Mouse (Mus musculus) heart, embryonic 10.5 days (tissue): ENCODE results near the gene Bsdc1. TPM values are rescaled to one million over a fixed set of nuclear protein-coding genes. Genes with fewer than 3 reads are reported as not detected.

Experiments
- DNase-seq: peaks from one replicate; pipeline ENCODE4 v3.0.0-alpha.2; 2017; ENCODE audit warnings: low spot score
- H3K27ac ChIP-seq: fragments of 300-500 bp; sonication (generic); 2 replicates; pipeline ENCODE4 v1.5.1; 2016; ENCODE audit warnings: mild to moderate bottlenecking
- H3K27me3 ChIP-seq: fragments of 300-500 bp; sonication (generic); 2 replicates; pipeline ENCODE4 v1.6.1; 2016; ENCODE audit warnings: mild to moderate bottlenecking; ENCODE audit not compliant: poor library complexity, insufficient read depth, severe bottlenecking
- H3K36me3 ChIP-seq: fragments of 300-500 bp; sonication (generic); 2 replicates; pipeline ENCODE4 v1.6.1; 2016; ENCODE audit warnings: mild to moderate bottlenecking, moderate library complexity
- H3K4me1 ChIP-seq: fragments of 300-500 bp; sonication (generic); 2 replicates; pipeline ENCODE4 v1.6.1; 2016; ENCODE audit warnings: mild to moderate bottlenecking
- H3K4me3 ChIP-seq: fragments of 300-500 bp; sonication (generic); 2 replicates; pipeline ENCODE4 v1.5.1; 2016; ENCODE audit warnings: mild to moderate bottlenecking, moderate library complexity
- H3K9me3 ChIP-seq: fragments of 300-500 bp; sonication (generic); 2 replicates; pipeline ENCODE4 v1.6.1; 2016; ENCODE audit warnings: mild to moderate bottlenecking, moderate library complexity
- WGBS: fragments of 180-500 bp; shearing (Covaris S2); methylation state at CpG from one replicate; pipeline ENCODE4 v1.1.7; 2016; 5-methylcytosine and 5-hydroxymethylcytosine counted together
- polyA plus RNA-seq: library from polyadenylated mRNA; unstranded; fragments of >200 nt; fragmentation: Nextera tagmentation; extraction: Ambion mirVana; gene quantifications from 2 replicates; pipeline ENCODE4 v1.2.1, GENCODE M21; 2016

The Bsdc1 gene
- polyA plus RNA-seq, 1 experiment from 2014 or later = 22.9 TPM

DNA sequence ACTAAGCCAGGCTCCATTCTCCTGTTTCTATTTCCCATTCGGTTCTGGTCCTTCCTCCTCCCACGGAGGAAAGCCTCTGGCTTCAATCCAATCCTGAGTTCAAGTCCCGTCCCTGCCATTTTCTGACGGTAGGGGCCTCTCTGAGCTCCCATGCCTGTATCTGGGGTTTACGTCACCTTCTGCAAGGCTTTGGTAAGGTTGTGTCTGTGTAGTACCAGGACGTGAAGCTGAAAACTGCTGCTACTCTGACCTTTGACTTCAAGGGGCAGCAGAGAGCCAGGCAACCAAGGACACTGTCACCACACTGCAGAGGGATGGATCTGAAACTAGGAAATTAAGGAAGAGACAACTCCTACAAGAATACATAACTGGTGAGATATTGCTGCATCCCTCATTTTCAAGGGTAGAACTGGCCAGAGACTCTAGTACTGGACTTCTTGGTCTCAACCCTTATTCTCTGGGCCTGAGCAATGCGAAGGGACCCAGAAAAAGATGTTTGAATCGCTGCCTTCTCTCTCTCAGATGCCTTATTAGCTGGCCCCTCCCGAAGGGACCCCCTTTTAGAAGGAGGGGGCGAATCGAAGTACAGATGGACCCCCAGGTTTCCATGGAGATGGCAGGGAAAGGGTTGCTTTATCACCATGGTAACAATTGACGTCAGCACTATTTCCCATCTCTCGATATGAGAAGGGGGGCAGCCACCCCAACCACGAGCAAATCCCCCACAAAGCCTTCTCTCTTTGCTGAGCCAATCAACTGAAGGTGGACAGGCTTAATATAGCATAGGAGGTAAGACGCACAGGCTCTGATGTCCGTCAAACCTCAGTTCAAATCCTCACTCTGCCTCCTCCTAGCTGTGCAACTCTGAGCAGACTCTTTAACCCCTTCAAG, 34.5 kb downstream of the Bsdc1 start:
- peak overlapping the region; percentile 22; the same call in 1 of the 2 replicates for H3K4me3 ChIP-seq
- no peaks in the 10 kb centered on the region for H3K36me3 ChIP-seq
- peaks cover 55% of the 10 kb centered on the region for H3K4me1 ChIP-seq
- DNase-seq = no peak
- H3K9me3 ChIP-seq = no peaks in the 10 kb centered on the region
- 37% methylated on average over 16 of the region's 16 CpGs for WGBS
- peaks cover 27% of the 10 kb centered on the region for H3K27me3 ChIP-seq
- H3K27ac ChIP-seq = peak overlapping the region; percentile 69

- H3K27me3 ChIP-seq = peaks cover 20% of the 10 kb centered on the region
- peaks cover 51% of the 10 kb centered on the region for H3K4me1 ChIP-seq
- H3K36me3 ChIP-seq = no peaks in the 10 kb centered on the region
- H3K4me3 ChIP-seq = peak overlapping the region; percentile 22; the same call in 1 of the 2 replicates
- DNase-seq = peak; percentile 74
- H3K27ac ChIP-seq = peak overlapping the region; percentile 69
- no peaks in the 10 kb centered on the region for H3K9me3 ChIP-seq
- WGBS = 31% methylated on average over 6 of the region's 6 CpGs
Observed at GRCm38 (mm10) chr4:129496631-129497030, 35.2 kb downstream of the Bsdc1 start.

DNA sequence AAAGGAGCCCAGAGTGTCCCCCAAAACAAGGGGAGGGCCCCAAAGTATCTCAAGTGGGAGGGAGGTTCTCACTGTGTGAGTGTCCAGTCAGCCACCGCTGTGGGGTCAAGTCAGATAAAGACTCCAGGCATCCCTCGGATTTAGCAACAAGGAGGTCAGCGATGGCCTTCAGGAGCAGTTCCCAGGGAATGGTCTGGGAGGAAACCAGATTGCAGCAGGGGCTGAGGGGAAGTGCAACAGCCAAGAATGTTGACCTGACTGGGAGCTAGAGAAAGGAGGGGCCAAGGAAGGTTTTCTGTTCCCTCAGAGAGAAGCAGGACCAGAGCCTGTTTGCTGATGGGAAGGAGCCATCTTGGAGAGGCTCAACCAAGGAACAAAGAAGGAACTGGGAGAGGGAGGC, 37.6 kb downstream of the Bsdc1 start:
- Histone ChIP-seq H3K4me1 (peaks cover 70% of the 10 kb centered on the region), H3K36me3 (no peaks in the 10 kb centered on the region), H3K27me3 (0 out of 2 replicates have a peak, but pooled peaks cover 5% of the 10 kb centered on the region), H3K4me3 (no peak overlapping the region), H3K9me3 (no peaks in the 10 kb centered on the region), H3K27ac (peak overlapping the region; percentile 95)
- DNase-seq = peak; percentile 78
- WGBS = 27% methylated on average over 3 of the region's 3 CpGs

DNA sequence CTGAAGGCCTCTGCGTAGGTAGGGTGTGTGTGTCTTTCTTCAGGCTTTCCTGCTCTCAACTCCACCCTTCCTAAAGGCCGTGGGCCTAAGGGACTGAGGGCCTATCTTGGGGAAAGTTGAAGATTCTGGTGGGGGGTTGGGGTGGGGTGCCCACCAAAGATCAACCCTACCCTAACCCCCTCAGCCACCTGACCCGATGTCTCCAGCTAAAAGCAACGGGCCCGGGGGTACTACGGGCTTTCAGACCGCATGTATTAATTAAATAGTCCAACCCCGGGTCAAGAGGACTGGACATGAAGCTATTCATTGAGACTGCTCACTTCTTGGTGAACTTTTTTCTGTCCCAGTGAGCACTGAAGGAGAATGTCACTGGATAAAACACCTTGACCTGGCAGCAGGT, 38.6 kb downstream of the Bsdc1 start:
- 78% methylated on average over 8 of the region's 8 CpGs for WGBS
- H3K27me3 ChIP-seq = 0 out of 2 replicates have a peak, but pooled peaks cover 5% of the 10 kb centered on the region
- no peaks in the 10 kb centered on the region for H3K36me3 ChIP-seq
- peak overlapping the region; percentile 74 for H3K4me3 ChIP-seq
- H3K27ac ChIP-seq = peak overlapping the region; percentile 95
- H3K4me1 ChIP-seq = peaks cover 78% of the 10 kb centered on the region
- DNase-seq = peak; percentile 74
- H3K9me3 ChIP-seq = no peaks in the 10 kb centered on the region

DNA sequence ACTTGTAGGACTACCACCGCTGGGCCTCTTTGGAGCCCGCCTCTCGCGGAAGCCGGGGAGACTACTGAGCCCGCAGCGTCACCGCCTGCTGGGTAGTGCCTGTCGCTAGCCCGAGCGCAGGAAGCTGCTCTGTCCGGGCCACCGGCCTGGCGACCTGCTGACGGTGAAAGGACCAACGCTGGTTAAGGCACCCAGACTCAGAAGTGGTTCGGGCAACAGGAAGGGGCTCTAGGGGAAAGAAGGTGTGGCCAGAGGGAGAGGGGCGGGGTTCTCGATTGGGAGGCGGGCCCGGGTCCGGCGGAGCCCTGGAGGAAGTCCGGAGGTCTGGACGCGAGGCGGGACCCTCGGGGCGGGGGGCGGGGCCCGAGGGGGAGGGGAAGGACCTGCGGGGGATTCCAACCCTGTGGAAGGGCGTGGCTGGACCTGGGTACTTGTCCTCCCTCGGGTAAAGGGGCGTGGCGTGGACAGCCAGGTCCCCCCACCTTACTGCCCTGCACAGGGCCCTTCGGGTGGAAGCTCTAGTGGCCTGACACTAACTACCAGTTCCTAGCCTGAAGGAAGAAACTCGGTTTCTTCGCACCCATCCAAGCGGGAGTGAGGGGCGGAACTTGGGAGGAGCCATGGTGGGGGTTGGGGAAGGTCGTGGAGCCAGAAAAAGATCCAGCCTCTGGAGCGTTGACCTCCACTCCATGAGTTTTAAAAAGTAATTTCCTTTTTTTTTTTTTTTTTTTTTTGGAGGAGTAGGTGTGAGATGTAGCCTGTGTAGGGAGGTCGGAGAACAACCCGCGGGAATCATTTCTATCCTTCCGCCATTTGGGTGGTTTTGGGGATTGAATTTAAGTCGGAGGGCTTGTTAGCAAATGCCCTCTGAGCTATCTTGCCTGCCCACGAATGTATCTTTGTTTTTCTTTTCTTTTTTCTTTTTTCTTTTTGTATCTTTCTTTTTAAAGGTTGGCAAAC, 39.5 kb downstream of the Bsdc1 start:
- DNase-seq = peak; percentile 98
- Histone ChIP-seq H3K36me3 (no peaks in the 10 kb centered on the region), H3K9me3 (no peaks in the 10 kb centered on the region), H3K27me3 (0 out of 2 replicates have a peak, but pooled peaks cover 5% of the 10 kb centered on the region), H3K27ac (peak overlapping the region; percentile 95), H3K4me1 (peaks cover 77% of the 10 kb centered on the region), H3K4me3 (peak overlapping the region; percentile 74)
- 1% methylated on average over 48 of the region's 49 CpGs for WGBS

DNA sequence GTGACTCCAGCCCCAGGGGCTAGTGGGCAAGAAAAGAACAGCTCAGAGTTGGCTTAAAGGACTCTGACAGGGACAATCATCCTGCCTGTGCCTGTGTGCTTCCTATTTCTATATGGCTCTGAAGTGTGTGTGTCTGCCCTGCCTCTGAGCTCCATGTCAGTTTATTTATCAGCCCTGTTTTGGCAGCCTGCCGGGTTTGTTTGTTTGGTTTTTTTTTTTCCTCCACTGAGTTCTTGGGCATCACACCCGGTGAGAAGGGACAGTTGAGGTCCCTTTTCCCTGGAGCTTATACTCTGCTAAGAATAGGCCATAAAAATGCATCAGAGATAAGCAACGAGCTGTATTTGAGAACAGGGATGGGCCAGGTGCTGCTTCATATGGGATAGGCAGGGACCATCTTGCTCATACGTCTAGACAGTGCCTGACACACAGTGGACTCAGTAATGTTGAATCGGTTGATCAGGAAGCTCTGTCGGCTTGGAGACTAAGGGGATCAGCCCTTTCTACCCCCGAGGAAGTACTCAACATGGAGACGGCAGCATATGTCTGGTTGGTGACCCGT, 41.0 kb downstream of the Bsdc1 start:
- Histone ChIP-seq H3K36me3 (no peaks in the 10 kb centered on the region), H3K4me3 (no peak overlapping the region), H3K9me3 (no peaks in the 10 kb centered on the region), H3K4me1 (peaks cover 64% of the 10 kb centered on the region), H3K27me3 (0 out of 2 replicates have a peak, but pooled peaks cover 3% of the 10 kb centered on the region), H3K27ac (peak overlapping the region; percentile 95)
- no peak for DNase-seq
- WGBS = 55% methylated on average over 9 of the region's 9 CpGs

DNA sequence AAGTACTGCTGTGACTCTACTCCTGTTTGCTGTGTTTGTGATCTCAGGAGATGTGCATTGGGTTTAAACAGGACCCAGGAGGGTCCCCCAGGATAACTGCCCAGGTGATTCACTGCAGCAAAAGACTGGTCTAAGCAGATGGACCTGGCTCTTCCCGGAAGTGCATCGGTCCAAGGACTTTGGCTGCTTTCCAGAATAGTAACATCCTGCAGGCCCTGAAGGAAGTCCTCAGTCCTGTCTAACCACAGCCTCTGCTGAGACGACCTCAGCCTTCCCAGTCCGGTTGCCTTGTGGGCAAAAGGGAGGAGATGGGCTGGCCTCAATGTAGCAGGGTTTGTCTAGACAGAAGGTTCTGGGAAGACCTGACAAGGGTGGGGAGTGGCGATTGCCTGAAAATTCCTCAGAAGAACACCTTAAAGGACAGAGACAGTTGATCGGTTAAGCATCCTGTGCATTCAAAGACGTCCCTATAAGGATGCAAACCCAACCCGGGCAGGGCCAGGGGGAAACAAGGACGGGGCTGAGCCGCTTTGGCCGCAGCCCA, 41.6 kb downstream of the Bsdc1 start:
- peak overlapping the region; percentile 37; the same call in 1 of the 2 replicates for H3K27ac ChIP-seq
- no peak overlapping the region for H3K4me3 ChIP-seq
- no peak for DNase-seq
- 61% methylated on average over 11 of the region's 11 CpGs for WGBS
- no peaks in the 10 kb centered on the region for H3K36me3 ChIP-seq
- no peaks in the 10 kb centered on the region for H3K9me3 ChIP-seq
- H3K4me1 ChIP-seq = peaks cover 63% of the 10 kb centered on the region
- H3K27me3 ChIP-seq = no peaks in the 10 kb centered on the region

GRCm38 (mm10) chr4:129505511-129505910, 44.1 kb downstream of the Bsdc1 start:
- Histone ChIP-seq H3K4me1 (peaks cover 53% of the 10 kb centered on the region), H3K9me3 (no peaks in the 10 kb centered on the region), H3K4me3 (no peak overlapping the region), H3K27me3 (no peaks in the 10 kb centered on the region), H3K27ac (no peak overlapping the region), H3K36me3 (no peaks in the 10 kb centered on the region)
- DNase-seq = no peak
- 81% methylated on average over 3 of the region's 3 CpGs for WGBS

DNA sequence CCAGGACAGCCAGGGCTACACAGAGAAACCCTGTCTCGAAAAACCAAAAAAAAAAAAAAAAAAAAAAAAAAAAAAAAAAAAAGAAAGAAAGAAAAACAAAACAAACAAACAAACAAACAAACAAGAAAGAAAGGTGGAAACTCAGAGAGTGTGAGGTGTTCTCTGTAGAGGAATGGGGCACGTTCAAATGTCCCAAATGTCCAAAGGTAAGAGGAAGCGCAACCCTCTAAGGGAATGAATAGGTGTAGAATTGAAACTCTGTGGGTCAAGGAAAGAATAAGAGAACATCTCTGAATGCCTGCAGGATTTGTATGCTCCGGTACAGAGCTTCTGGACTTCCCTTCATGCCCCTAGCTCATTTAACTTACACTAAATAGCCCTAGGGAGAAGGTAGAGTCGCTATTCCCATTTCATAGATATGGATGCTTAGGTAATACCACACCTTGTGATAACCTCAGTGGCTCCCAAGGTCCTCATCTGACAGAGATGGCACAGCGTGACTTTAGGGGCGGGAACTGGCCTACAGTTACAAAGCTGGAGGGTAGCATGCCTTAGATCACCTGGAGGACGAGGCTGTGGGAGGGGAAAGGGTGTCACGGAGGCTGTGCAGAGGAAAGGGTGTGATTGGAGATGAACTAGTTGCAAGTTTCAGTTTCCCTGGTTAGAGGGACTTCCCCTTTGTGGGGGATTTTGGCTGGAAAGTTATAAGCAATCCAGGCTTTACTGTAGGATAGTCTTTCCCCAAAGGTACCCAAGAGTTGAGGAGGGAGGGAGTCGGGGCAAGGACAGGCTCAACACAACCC, 46.3 kb downstream of the Bsdc1 start:
- Histone ChIP-seq H3K27ac (no peak overlapping the region), H3K27me3 (no peaks in the 10 kb centered on the region), H3K9me3 (no peaks in the 10 kb centered on the region), H3K36me3 (no peaks in the 10 kb centered on the region), H3K4me1 (peaks cover 50% of the 10 kb centered on the region), H3K4me3 (no peak overlapping the region)
- WGBS = 57% methylated on average over 9 of the region's 10 CpGs
- DNase-seq = no peak

- peaks cover 50% of the 10 kb centered on the region for H3K4me1 ChIP-seq
- no peaks in the 10 kb centered on the region for H3K27me3 ChIP-seq
- no peak overlapping the region for H3K4me3 ChIP-seq
- H3K36me3 ChIP-seq = no peaks in the 10 kb centered on the region
- DNase-seq = no peak
- H3K27ac ChIP-seq = no peak overlapping the region
- 49% methylated on average over 3 of the region's 3 CpGs for WGBS
- no peaks in the 10 kb centered on the region for H3K9me3 ChIP-seq
Observed at GRCm38 (mm10) chr4:129508237-129508515, 46.8 kb downstream of the Bsdc1 start.

DNA sequence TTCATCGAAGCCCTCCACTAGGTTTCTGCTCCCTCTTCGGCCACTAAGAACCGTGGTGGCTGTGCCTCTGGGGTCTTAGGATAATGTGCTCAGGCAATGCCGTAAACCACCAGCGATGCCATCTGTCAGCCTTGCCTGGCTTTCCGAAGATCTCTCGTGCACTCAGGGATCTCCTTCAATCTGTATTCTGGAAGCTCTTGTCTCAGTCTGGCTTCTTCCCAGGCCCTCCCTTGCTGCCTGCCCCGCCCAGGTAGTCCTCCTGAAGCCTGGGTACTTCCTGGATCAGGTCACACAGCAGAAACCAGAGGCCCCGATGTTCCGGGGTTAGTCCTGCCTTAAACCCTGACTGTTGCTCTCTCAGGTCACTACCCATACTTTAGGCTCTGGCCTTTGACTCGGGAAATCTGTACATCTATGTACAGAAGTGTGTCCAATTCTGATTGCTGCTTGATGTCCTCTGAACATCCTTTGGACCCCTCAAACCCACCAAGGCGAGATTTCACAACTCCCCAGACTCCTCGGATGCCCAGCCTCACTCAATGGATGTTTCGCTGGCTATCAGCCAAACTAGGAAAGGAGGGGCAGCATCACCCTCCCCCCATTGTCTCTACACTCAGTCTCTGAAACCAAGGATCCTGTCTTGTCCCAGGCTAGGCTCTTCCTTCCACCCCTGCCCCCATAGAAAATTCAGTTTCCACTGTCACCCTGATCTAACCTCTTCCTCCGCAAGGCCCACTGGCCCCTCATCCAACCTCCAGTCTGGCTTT, 47.6 kb downstream of the Bsdc1 start:
- no peak overlapping the region for H3K4me3 ChIP-seq
- DNase-seq = no peak
- H3K36me3 ChIP-seq = no peaks in the 10 kb centered on the region
- peaks cover 47% of the 10 kb centered on the region for H3K4me1 ChIP-seq
- H3K27ac ChIP-seq = peak overlapping the region; percentile 5; the same call in 1 of the 2 replicates
- 62% methylated on average over 15 of the region's 15 CpGs for WGBS
- no peaks in the 10 kb centered on the region for H3K27me3 ChIP-seq
- H3K9me3 ChIP-seq = no peaks in the 10 kb centered on the region
